Mouse (Mus musculus) embryonic fibroblast, embryonic 13.5 days (primary cell): ENCODE measurements around the gene Psmd9.

ENCODE experiments used
- CTCF ChIP-seq: IDR thresholded peaks from 2 replicates; pipeline ENCODE4 v1.5.1; 2011; ENCODE audit warnings: mild to moderate bottlenecking, control low read depth, low read length, moderate library complexity, borderline replicate concordance; ENCODE audit not compliant: insufficient read depth
- POLR2A ChIP-seq: IDR thresholded peaks from 2 replicates; pipeline ENCODE4 v1.6.1; 2011; ENCODE audit warnings: low read depth, mild to moderate bottlenecking, control low read depth, low read length, moderate library complexity

GRCm38 (mm10) chr5:123155425-123155824 is 13.8 kb upstream of the Psmd9 start:
- TF ChIP-seq POLR2A (no peak), CTCF (peak; percentile 42; the same call in 1 of the 2 replicates)
